Mouse (Mus musculus): Measurements from ENCODE around the gene Gm10717. TPM values are rescaled to one million over a fixed set of nuclear protein-coding genes. Genes with fewer than 3 reads are reported as not detected.
A peak's percentile ranks its signal among the peaks of the same experiment; 100 is the strongest.
"Not testable (repeated sequence)": the region's sequence is repeated elsewhere in the genome, so short reads cannot be mapped to it uniquely, and the experiment has no call there.

Gm10717 gene
- polyA plus RNA-seq, 1 experiment from 2014 or later = not detected

DNA sequence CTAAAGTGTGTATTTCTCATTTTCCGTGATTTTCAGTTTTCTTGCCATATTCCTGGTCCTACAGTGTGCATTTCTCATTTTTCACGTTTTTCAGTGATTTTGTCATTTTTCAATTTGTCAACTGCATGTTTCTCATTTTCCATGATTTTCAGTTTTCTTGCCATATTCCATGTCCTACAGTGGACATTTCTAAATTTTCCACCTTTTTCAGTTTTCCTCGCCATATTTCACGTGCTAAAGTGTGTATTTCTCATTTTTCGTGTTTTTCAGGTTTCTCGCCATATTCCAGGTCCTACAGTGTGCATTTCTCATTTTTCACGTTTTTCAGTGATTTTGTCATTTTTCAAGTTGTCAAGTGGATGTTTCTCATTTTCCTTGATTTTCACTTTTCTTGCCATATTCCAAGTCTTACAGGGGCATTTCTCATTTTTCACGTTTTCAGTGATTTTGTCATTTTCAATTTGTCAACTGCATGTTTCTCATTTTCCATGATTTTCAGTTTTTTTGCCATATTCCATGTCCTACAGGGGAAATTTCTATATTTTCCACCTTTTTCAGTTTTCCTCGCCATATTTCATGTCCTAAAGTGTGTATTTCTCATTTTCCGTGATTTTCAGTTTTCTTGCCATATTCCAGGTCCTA is 5.6 kb downstream of the Gm10717 start:
- DNase-seq (ENCODE audit: extremely low spot score, low spot score) = peak; percentile 100
- not testable (repeated sequence) for H3K4me3 ChIP-seq; H3K36me3 ChIP-seq (replicated peaks); H3K4me1 ChIP-seq; H3K9me3 ChIP-seq; H3K27ac ChIP-seq; H3K27me3 ChIP-seq (ENCODE audit: poor library complexity, severe bottlenecking)
- WGBS = 66% methylated on average over 2 of the region's 10 CpGs

- 47% methylated on average over 1 of the region's 8 CpGs for WGBS
- H3K9me3 ChIP-seq; H3K4me3 ChIP-seq; H3K27ac ChIP-seq; H3K27me3 ChIP-seq (ENCODE audit: poor library complexity, severe bottlenecking); DNase-seq (ENCODE audit: extremely low spot score, low spot score); H3K4me1 ChIP-seq; H3K36me3 ChIP-seq (replicated peaks): not testable (repeated sequence)
Observed at GRCm38 (mm10) chr9:3034299-3034698, 9.1 kb downstream of the Gm10717 start, which contains the start of gene Gm17535. Gm17535 (plus strand) TSS chr9:3034599.

- H3K27me3 ChIP-seq (ENCODE audit: poor library complexity, severe bottlenecking); H3K4me3 ChIP-seq; H3K27ac ChIP-seq; DNase-seq (ENCODE audit: extremely low spot score, low spot score); H3K36me3 ChIP-seq (replicated peaks); H3K4me1 ChIP-seq: not testable (repeated sequence)
- peaks cover 13% of the 10 kb centered on the region; the same call in 1 of the 2 replicates for H3K9me3 ChIP-seq
- 74% methylated on average over 8 of the region's 8 CpGs for WGBS
Observed at GRCm38 (mm10) chr9:3036577-3036976, 11.4 kb downstream of the Gm10717 start, which contains the start of gene Gm10715. Gm10715 (plus strand) TSS chr9:3036877.

DNA sequence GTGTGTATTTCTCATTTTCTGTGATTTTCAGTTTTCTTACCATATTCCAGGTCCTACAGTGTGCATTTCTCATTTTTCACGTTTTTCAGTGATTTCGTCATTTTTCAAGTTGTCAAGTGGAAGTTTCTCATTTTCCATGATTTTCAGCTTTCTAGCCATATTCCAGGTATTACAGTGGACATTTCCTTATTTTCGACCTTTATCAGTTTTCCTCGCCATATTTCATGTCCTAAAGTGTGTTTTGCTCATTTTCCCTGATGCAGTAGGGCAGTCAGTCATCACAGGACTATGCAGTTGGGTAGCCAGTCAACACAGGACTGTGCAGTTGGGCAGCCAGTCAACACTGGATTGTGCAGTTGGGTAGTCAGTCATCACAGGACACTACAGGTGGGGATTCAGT is 12.9 kb downstream of the Gm10717 start:
- not testable (repeated sequence) for H3K4me3 ChIP-seq; H3K4me1 ChIP-seq; H3K36me3 ChIP-seq (replicated peaks); H3K27ac ChIP-seq; H3K27me3 ChIP-seq (ENCODE audit: poor library complexity, severe bottlenecking)
- peak; percentile 20 for DNase-seq (ENCODE audit: extremely low spot score, low spot score)
- H3K9me3 ChIP-seq = peaks cover 24% of the 10 kb centered on the region
- WGBS = 64% methylated on average over 4 of the region's 4 CpGs

Small RNAs within 50 kb of the gene (microRNA-seq; reads per million reads assigned to microRNA genes)
- gene Mir101c = not detected

Other genes with a start within 250 kb of the Gm10717 start
- not detected in 2 replicates for gene Gm10722, start 24.5 kb upstream of the Gm10717 start, polyA plus RNA-seq (2016; fragmentation: Nextera tagmentation; extraction: Ambion mirVana)
- gene Gm11168, start 22.1 kb upstream of the Gm10717 start, polyA plus RNA-seq (2016; fragmentation: Nextera tagmentation; extraction: Ambion mirVana) = not detected in 2 replicates
- gene Gm10721, start 12.3 kb upstream of the Gm10717 start, polyA plus RNA-seq (2016; fragmentation: Nextera tagmentation; extraction: Ambion mirVana) = not detected in 2 replicates
- not detected in 2 replicates for gene Gm10720, start 9.8 kb upstream of the Gm10717 start, polyA plus RNA-seq (2016; fragmentation: Nextera tagmentation; extraction: Ambion mirVana)
- gene Gm10719, start 8.0 kb upstream of the Gm10717 start, polyA plus RNA-seq (2016; fragmentation: Nextera tagmentation; extraction: Ambion mirVana) = not detected in 2 replicates
- gene Gm10718, start 1.9 kb upstream of the Gm10717 start, polyA plus RNA-seq (2016; fragmentation: Nextera tagmentation; extraction: Ambion mirVana) = not detected in 2 replicates
- gene Gm17535, start 9.2 kb downstream of the Gm10717 start, polyA plus RNA-seq (2016; fragmentation: Nextera tagmentation; extraction: Ambion mirVana) = not detected in 2 replicates
- gene Gm10715, start 11.5 kb downstream of the Gm10717 start, polyA plus RNA-seq (2016; fragmentation: Nextera tagmentation; extraction: Ambion mirVana) = not detected in 2 replicates